8 mouse cellular contexts compared by ENCODE assay signal in the genomic region with DNA sequence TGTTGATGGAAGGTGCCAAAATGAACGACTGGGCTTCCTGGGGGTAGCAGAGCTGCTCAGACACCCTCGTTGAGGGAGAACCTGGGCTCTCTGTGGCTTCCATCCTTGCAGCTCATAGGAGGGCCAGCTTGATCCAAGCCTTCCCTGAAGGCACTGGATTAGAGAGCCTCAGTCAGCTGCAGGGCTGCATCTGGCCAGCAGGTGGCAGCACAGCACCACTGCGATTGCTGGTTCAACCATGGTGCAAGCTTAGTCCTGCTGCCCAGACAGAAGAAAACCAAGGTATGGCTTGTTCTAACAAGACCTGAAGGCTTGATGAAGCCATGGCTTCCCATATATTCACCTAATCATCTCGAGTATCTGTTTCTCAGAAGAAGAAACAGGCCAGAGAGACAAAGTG. TPM values are rescaled to one million over a fixed set of nuclear protein-coding genes. Genes with fewer than 3 reads are reported as not detected.
DNase-seq lines count a peak whose midpoint lies in the region; ATAC-seq lines count a peak whose summit lies in the region.

No protein-coding gene starts in this region.

- no peak overlapping the region for H3K4me2 ChIP-seq in liver, embryonic 12.5 days
- H3K4me2 ChIP-seq in kidney, embryonic 14.5 days (replicated peaks; ENCODE audit: low read depth, low read length): no peak overlapping the region
- no peak overlapping the region for H3K4me2 ChIP-seq in limb, embryonic 13.5 days (replicated peaks)

- no peaks in the 10 kb centered on the region for H3K9me3 ChIP-seq in liver, embryonic 12.5 days (replicated peaks)
- no peaks in the 10 kb centered on the region for H3K9me3 ChIP-seq in embryonic facial prominence, embryonic 10.5 days
- H3K9me3 ChIP-seq in kidney, embryonic 14.5 days (ENCODE audit: control insufficient read depth, low read length): no peaks in the 10 kb centered on the region
- H3K9me3 ChIP-seq in limb, embryonic 13.5 days: no peaks in the 10 kb centered on the region

- no peak overlapping the region for H3K9ac ChIP-seq in liver, embryonic 12.5 days
- H3K9ac ChIP-seq in kidney, embryonic 14.5 days (ENCODE audit: low read depth, low read length): no peak overlapping the region
- H3K9ac ChIP-seq in limb, embryonic 13.5 days: no peak overlapping the region

- WGBS in liver, embryonic 12.5 days (ENCODE audit: insufficient replicate concordance): 10% methylated on average over 4 of the region's 4 CpGs
- 14% methylated on average over 4 of the region's 4 CpGs for WGBS in embryonic facial prominence, embryonic 10.5 days
- WGBS in kidney, embryonic 14.5 days: 30% methylated on average over 4 of the region's 4 CpGs
- 18% methylated on average over 4 of the region's 4 CpGs for WGBS in limb, embryonic 13.5 days

- H3K4me1 ChIP-seq in liver, embryonic 12.5 days: peaks cover 21% of the 10 kb centered on the region
- H3K4me1 ChIP-seq in embryonic facial prominence, embryonic 10.5 days: no peaks in the 10 kb centered on the region
- no peaks in the 10 kb centered on the region for H3K4me1 ChIP-seq in kidney, embryonic 14.5 days (ENCODE audit: control insufficient read depth, insufficient read depth, low read length)
- no peaks in the 10 kb centered on the region for H3K4me1 ChIP-seq in limb, embryonic 13.5 days

- H3K27me3 ChIP-seq in liver, embryonic 12.5 days (replicated peaks): no peaks in the 10 kb centered on the region
- H3K27me3 ChIP-seq in embryonic facial prominence, embryonic 10.5 days (replicated peaks; ENCODE audit: low read depth, poor library complexity, severe bottlenecking): no peaks in the 10 kb centered on the region
- H3K27me3 ChIP-seq in kidney, embryonic 14.5 days (ENCODE audit: control insufficient read depth, insufficient read depth, low read length): no peaks in the 10 kb centered on the region
- no peaks in the 10 kb centered on the region for H3K27me3 ChIP-seq in limb, embryonic 13.5 days

- ATAC-seq in liver, embryonic 12.5 days: no peak; the same call in 1 of the 2 replicates
- peak; percentile 11; the same call in 1 of the 2 replicates for ATAC-seq in kidney, embryonic 14.5 days (ENCODE audit: low FRiP score, low TSS enrichment)
- ATAC-seq in limb, embryonic 13.5 days (ENCODE audit: low FRiP score, low read depth): peak; percentile 68; the same call in 1 of the 2 replicates
- ATAC-seq in monocyte, adult 5-6 weeks (replicated peaks; ENCODE audit: insufficient number of reproducible peaks, low FRiP score, low TSS enrichment, poor library complexity, severe bottlenecking): peak; percentile 64

- peak; percentile 85 for DNase-seq in liver
- DNase-seq in embryonic facial prominence, embryonic 10.5 days (ENCODE audit: low spot score): peak; percentile 86
- DNase-seq in heart, adult 8-10 months (ENCODE audit: low spot score): peak; percentile 86
- DNase-seq in spleen, postnatal 10 days (ENCODE audit: low spot score in 2 of 2): peak; percentile 90 to 92

- H3K4me3 ChIP-seq in liver, embryonic 12.5 days: no peak overlapping the region
- no peak overlapping the region for H3K4me3 ChIP-seq in embryonic facial prominence, embryonic 10.5 days
- no peak overlapping the region for H3K4me3 ChIP-seq in kidney, embryonic 14.5 days (ENCODE audit: low read length)
- no peak overlapping the region for H3K4me3 ChIP-seq in limb, embryonic 13.5 days

- H3K27ac ChIP-seq in liver, embryonic 12.5 days: no peak overlapping the region
- H3K27ac ChIP-seq in embryonic facial prominence, embryonic 10.5 days (replicated peaks): no peak overlapping the region
- no peak overlapping the region for H3K27ac ChIP-seq in kidney, embryonic 14.5 days (ENCODE audit: low read depth, low read length)
- H3K27ac ChIP-seq in limb, embryonic 13.5 days: no peak overlapping the region

- H3K36me3 ChIP-seq in liver, embryonic 12.5 days: peaks cover 40% of the 10 kb centered on the region
- H3K36me3 ChIP-seq in embryonic facial prominence, embryonic 10.5 days (replicated peaks): peaks cover 60% of the 10 kb centered on the region
- H3K36me3 ChIP-seq in kidney, embryonic 14.5 days (ENCODE audit: control insufficient read depth, insufficient read depth, low read length): peaks cover 36% of the 10 kb centered on the region; the same call in 1 of the 2 replicates
- peaks cover 64% of the 10 kb centered on the region for H3K36me3 ChIP-seq in limb, embryonic 13.5 days

RNA-seq across cellular contexts. Expression of a gene that starts 6.3 kb away (rescaled TPM):
- not detected in 2 replicates for polyA plus RNA-seq in liver, embryonic 12.5 days (2016; fragmentation: Nextera tagmentation; extraction: Ambion mirVana)
- polyA plus RNA-seq in embryonic facial prominence, embryonic 10.5 days (2016; fragmentation: Nextera tagmentation; extraction: Ambion mirVana): not detected in 2 replicates
- under 1 TPM in 2 of 4 experiments, not detected in 2; 0.34 to 0.37 TPM for total RNA-seq in heart, adult 8-10 months (2022)
- polyA plus RNA-seq in kidney, embryonic 14.5 days (2014; fragmentation: Nextera tagmentation; extraction: Ambion mirVana): not detected in 2 replicates
- not detected in 2 replicates for polyA plus RNA-seq in limb, embryonic 13.5 days (2015; fragmentation: Nextera tagmentation; extraction: Ambion mirVana)
- total RNA-seq in monocyte, adult 5-6 weeks (2017): not detected in 3 replicates

RNA-seq across cellular contexts. Expression of a gene that starts 12.6 kb away (rescaled TPM):
- polyA plus RNA-seq in liver, embryonic 12.5 days (2016; fragmentation: Nextera tagmentation; extraction: Ambion mirVana): not detected in 2 replicates
- not detected in 2 replicates for polyA plus RNA-seq in embryonic facial prominence, embryonic 10.5 days (2016; fragmentation: Nextera tagmentation; extraction: Ambion mirVana)
- 1 to 10 TPM in 2 of 4 experiments, under 1 TPM in 2; 0.60 to 4.5 (median 1.7) TPM for total RNA-seq in heart, adult 8-10 months (2022)
- not detected in 2 replicates for polyA plus RNA-seq in kidney, embryonic 14.5 days (2014; fragmentation: Nextera tagmentation; extraction: Ambion mirVana)
- polyA plus RNA-seq in limb, embryonic 13.5 days (2015; fragmentation: Nextera tagmentation; extraction: Ambion mirVana): not detected in 2 replicates
- total RNA-seq in monocyte, adult 5-6 weeks (2017): not detected in 3 replicates

RNA-seq across cellular contexts. Expression of a gene that starts 24.2 kb away (rescaled TPM):
- not detected in 2 replicates for polyA plus RNA-seq in liver, embryonic 12.5 days (2016; fragmentation: Nextera tagmentation; extraction: Ambion mirVana)
- not detected in 2 replicates for polyA plus RNA-seq in embryonic facial prominence, embryonic 10.5 days (2016; fragmentation: Nextera tagmentation; extraction: Ambion mirVana)
- total RNA-seq in heart, adult 8-10 months (2022): under 1 TPM in 1 of 4 experiments, not detected in 3; 0.75 TPM
- not detected in 2 replicates for polyA plus RNA-seq in kidney, embryonic 14.5 days (2014; fragmentation: Nextera tagmentation; extraction: Ambion mirVana)
- not detected in 2 replicates for polyA plus RNA-seq in limb, embryonic 13.5 days (2015; fragmentation: Nextera tagmentation; extraction: Ambion mirVana)
- total RNA-seq in monocyte, adult 5-6 weeks (2017): 1.7 TPM in 1 of 3 replicates, not detected in the others

RNA-seq across cellular contexts. Expression of a gene that starts 34.6 kb away (rescaled TPM):
- polyA plus RNA-seq in liver, embryonic 12.5 days (2016; fragmentation: Nextera tagmentation; extraction: Ambion mirVana): 5.4 and 5.7 TPM in 2 replicates
- 11.8 and 12.0 TPM in 2 replicates for polyA plus RNA-seq in embryonic facial prominence, embryonic 10.5 days (2016; fragmentation: Nextera tagmentation; extraction: Ambion mirVana)
- 1 to 10 TPM; 3.1 to 4.4 (median 3.5) TPM for total RNA-seq in heart, adult 8-10 months (2022)
- polyA plus RNA-seq in kidney, embryonic 14.5 days (2014; fragmentation: Nextera tagmentation; extraction: Ambion mirVana): 4.1 and 7.3 TPM in 2 replicates
- 8.5 and 8.6 TPM in 2 replicates for polyA plus RNA-seq in limb, embryonic 13.5 days (2015; fragmentation: Nextera tagmentation; extraction: Ambion mirVana)
- total RNA-seq in monocyte, adult 5-6 weeks (2017): 70.1 to 153 TPM (median 72.2 TPM) in 3 replicates
